Mouse (Mus musculus): ENCODE results near the gene Pcca. TPM values are rescaled to one million over a fixed set of nuclear protein-coding genes. Genes with fewer than 3 reads are reported as not detected.
A peak's percentile ranks its signal among the peaks of the same experiment; 100 is the strongest.
"Not testable (repeated sequence)": the region's sequence is repeated elsewhere in the genome, so short reads cannot be mapped to it uniquely, and the experiment has no call there.

Pcca gene
- total RNA-seq, 1 experiment = 12.3 TPM

- Histone ChIP-seq H3K4me1 (ENCODE audit: control insufficient read depth in 2 of 2, insufficient read depth in 2 of 2, low read length in 2 of 2, poor library complexity in 1 of 2) (no peaks in the 10 kb centered on the region), H3K9ac (ENCODE audit: insufficient read depth, low read depth, low read length, poor library complexity, severe bottlenecking) (no peak overlapping the region), H3K4me3 (ENCODE audit: insufficient read depth in 1 of 2, low read depth in 1 of 2, low read length in 2 of 2, poor library complexity in 1 of 2, severe bottlenecking in 1 of 2) (no peak overlapping the region), H3K27ac (ENCODE audit: insufficient read depth, low read depth, low read length, poor library complexity, severe bottlenecking) (no peak overlapping the region), H3K36me3 (ENCODE audit: control insufficient read depth, insufficient read depth, low read length, poor library complexity, severe bottlenecking) (no peaks in the 10 kb centered on the region), H3K9me3 (ENCODE audit: control insufficient read depth, insufficient read depth, low read depth, low read length) (no peaks in the 10 kb centered on the region)
- TF ChIP-seq CHD2 (IDR thresholded peaks at IDR 0.05; ENCODE audit: low read depth, low read length) = no peak
- TF ChIP-seq MAFK (IDR thresholded peaks at IDR 0.05; ENCODE audit: insufficient read depth, low read depth, low read length) = no peak
- no peak for TF ChIP-seq HCFC1 (IDR thresholded peaks at IDR 0.05; ENCODE audit: borderline replicate concordance, insufficient read depth, low read length)
- no peak for TF ChIP-seq ZNF384 (IDR thresholded peaks at IDR 0.05; ENCODE audit: low read depth, low read length)
- TF ChIP-seq ZC3H11A (IDR thresholded peaks at IDR 0.05; ENCODE audit: borderline replicate concordance, low read depth, low read length) = no peak
- DNase-seq (ENCODE audit: low read depth, low spot score) = no peak
- in situ Hi-C loops (cut with MboI; ENCODE audit: low sequenced_read_pairs in 2 of 2, unreplicated experiment in 2 of 2) = no loop called here
These were observed 40.1 kb downstream of the Pcca start for GRCm38 (mm10) chr14:122574064-122574751.

- peak; percentile 25 for DNase-seq (ENCODE audit: low read depth, low spot score)
- in situ Hi-C loops (cut with MboI; ENCODE audit: low sequenced_read_pairs in 2 of 2, unreplicated experiment in 2 of 2) = no loop called here
- TF ChIP-seq CHD2 (IDR thresholded peaks at IDR 0.05; ENCODE audit: low read depth, low read length) (no peak), HCFC1 (IDR thresholded peaks at IDR 0.05; ENCODE audit: borderline replicate concordance, insufficient read depth, low read length) (no peak), MAFK (IDR thresholded peaks at IDR 0.05; ENCODE audit: insufficient read depth, low read depth, low read length) (no peak), ZNF384 (IDR thresholded peaks at IDR 0.05; ENCODE audit: low read depth, low read length) (no peak), ZC3H11A (IDR thresholded peaks at IDR 0.05; ENCODE audit: borderline replicate concordance, low read depth, low read length) (peak; percentile 58; the same call in 1 of the 2 replicates)
- no peaks in the 10 kb centered on the region for H3K4me1 ChIP-seq (ENCODE audit: control insufficient read depth in 2 of 2, insufficient read depth in 2 of 2, low read length in 2 of 2, poor library complexity in 1 of 2)
- no peak overlapping the region for H3K9ac ChIP-seq (ENCODE audit: insufficient read depth, low read depth, low read length, poor library complexity, severe bottlenecking)
- H3K9me3 ChIP-seq (ENCODE audit: control insufficient read depth, insufficient read depth, low read depth, low read length) = no peaks in the 10 kb centered on the region
- H3K36me3 ChIP-seq (ENCODE audit: control insufficient read depth, insufficient read depth, low read length, poor library complexity, severe bottlenecking) = no peaks in the 10 kb centered on the region
- no peak overlapping the region for H3K4me3 ChIP-seq (ENCODE audit: insufficient read depth in 1 of 2, low read depth in 1 of 2, low read length in 2 of 2, poor library complexity in 1 of 2, severe bottlenecking in 1 of 2)
- H3K27ac ChIP-seq (ENCODE audit: insufficient read depth, low read depth, low read length, poor library complexity, severe bottlenecking) = no peak overlapping the region
These were observed 43.7 kb downstream of the Pcca start for GRCm38 (mm10) chr14:122577816-122578215.

- TF ChIP-seq MAFK (IDR thresholded peaks at IDR 0.05; ENCODE audit: insufficient read depth, low read depth, low read length) (no peak), ZC3H11A (IDR thresholded peaks at IDR 0.05; ENCODE audit: borderline replicate concordance, low read depth, low read length) (no peak), CHD2 (IDR thresholded peaks at IDR 0.05; ENCODE audit: low read depth, low read length) (no peak), HCFC1 (IDR thresholded peaks at IDR 0.05; ENCODE audit: borderline replicate concordance, insufficient read depth, low read length) (no peak), ZNF384 (IDR thresholded peaks at IDR 0.05; ENCODE audit: low read depth, low read length) (no peak)
- Histone ChIP-seq H3K9ac (ENCODE audit: insufficient read depth, low read depth, low read length, poor library complexity, severe bottlenecking) (no peak overlapping the region), H3K27ac (ENCODE audit: insufficient read depth, low read depth, low read length, poor library complexity, severe bottlenecking) (no peak overlapping the region), H3K36me3 (ENCODE audit: control insufficient read depth, insufficient read depth, low read length, poor library complexity, severe bottlenecking) (no peaks in the 10 kb centered on the region), H3K9me3 (ENCODE audit: control insufficient read depth, insufficient read depth, low read depth, low read length) (no peaks in the 10 kb centered on the region), H3K4me1 (ENCODE audit: control insufficient read depth in 2 of 2, insufficient read depth in 2 of 2, low read length in 2 of 2, poor library complexity in 1 of 2) (no peaks in the 10 kb centered on the region), H3K4me3 (ENCODE audit: insufficient read depth in 1 of 2, low read depth in 1 of 2, low read length in 2 of 2, poor library complexity in 1 of 2, severe bottlenecking in 1 of 2) (no peak overlapping the region)
- in situ Hi-C loops (cut with MboI; ENCODE audit: low sequenced_read_pairs in 2 of 2, unreplicated experiment in 2 of 2) = no loop called here
- no peak for DNase-seq (ENCODE audit: low read depth, low spot score)
These were observed 47.9 kb downstream of the Pcca start for GRCm38 (mm10) chr14:122582057-122582456.

- no peak overlapping the region for H3K4me3 ChIP-seq (ENCODE audit: insufficient read depth in 1 of 2, low read depth in 1 of 2, low read length in 2 of 2, poor library complexity in 1 of 2, severe bottlenecking in 1 of 2)
- H3K27ac ChIP-seq (ENCODE audit: insufficient read depth, low read depth, low read length, poor library complexity, severe bottlenecking) = no peak overlapping the region
- no peaks in the 10 kb centered on the region for H3K4me1 ChIP-seq (ENCODE audit: control insufficient read depth in 2 of 2, insufficient read depth in 2 of 2, low read length in 2 of 2, poor library complexity in 1 of 2)
- in situ Hi-C loops (cut with MboI; ENCODE audit: low sequenced_read_pairs in 2 of 2, unreplicated experiment in 2 of 2) = no loop called here
- no peak for DNase-seq (ENCODE audit: low read depth, low spot score)
- H3K9ac ChIP-seq (ENCODE audit: insufficient read depth, low read depth, low read length, poor library complexity, severe bottlenecking) = no peak overlapping the region
- no peak for TF ChIP-seq ZNF384 (IDR thresholded peaks at IDR 0.05; ENCODE audit: low read depth, low read length)
- TF ChIP-seq HCFC1 (IDR thresholded peaks at IDR 0.05; ENCODE audit: borderline replicate concordance, insufficient read depth, low read length) = no peak
- TF ChIP-seq MAFK (IDR thresholded peaks at IDR 0.05; ENCODE audit: insufficient read depth, low read depth, low read length) = no peak
- TF ChIP-seq ZC3H11A (IDR thresholded peaks at IDR 0.05; ENCODE audit: borderline replicate concordance, low read depth, low read length) = no peak
- no peak for TF ChIP-seq CHD2 (IDR thresholded peaks at IDR 0.05; ENCODE audit: low read depth, low read length)
- H3K9me3 ChIP-seq (ENCODE audit: control insufficient read depth, insufficient read depth, low read depth, low read length) = no peaks in the 10 kb centered on the region
- H3K36me3 ChIP-seq (ENCODE audit: control insufficient read depth, insufficient read depth, low read length, poor library complexity, severe bottlenecking) = no peaks in the 10 kb centered on the region
These were observed 48.5 kb downstream of the Pcca start for GRCm38 (mm10) chr14:122582491-122583077.

- H3K36me3 ChIP-seq (ENCODE audit: control insufficient read depth, insufficient read depth, low read length, poor library complexity, severe bottlenecking); in situ Hi-C loops (cut with MboI; ENCODE audit: low sequenced_read_pairs in 2 of 2, unreplicated experiment in 2 of 2); H3K27ac ChIP-seq (ENCODE audit: insufficient read depth, low read depth, low read length, poor library complexity, severe bottlenecking); H3K9ac ChIP-seq (ENCODE audit: insufficient read depth, low read depth, low read length, poor library complexity, severe bottlenecking); DNase-seq (ENCODE audit: low read depth, low spot score); H3K4me1 ChIP-seq (ENCODE audit: control insufficient read depth in 2 of 2, insufficient read depth in 2 of 2, low read length in 2 of 2, poor library complexity in 1 of 2); H3K4me3 ChIP-seq (ENCODE audit: insufficient read depth in 1 of 2, low read depth in 1 of 2, low read length in 2 of 2, poor library complexity in 1 of 2, severe bottlenecking in 1 of 2); H3K9me3 ChIP-seq (ENCODE audit: control insufficient read depth, insufficient read depth, low read depth, low read length): not testable (repeated sequence)
These were observed 50.0 kb downstream of the Pcca start for GRCm38 (mm10) chr14:122584087-122584486.

Measured in ES-E14 (cell line).